Mouse (Mus musculus) frontal cortex, postnatal 10 days (tissue): ENCODE measurements around the gene Lrrc63.

Source experiments
- DNase-seq, 2 experiments: peaks; one replicate each; pipeline ENCODE4 v3.0.0; 2022; ENCODE audit warnings: low spot score in 2 of 2, mixed read lengths in 1 of 2

Lrrc63 gene

DNA sequence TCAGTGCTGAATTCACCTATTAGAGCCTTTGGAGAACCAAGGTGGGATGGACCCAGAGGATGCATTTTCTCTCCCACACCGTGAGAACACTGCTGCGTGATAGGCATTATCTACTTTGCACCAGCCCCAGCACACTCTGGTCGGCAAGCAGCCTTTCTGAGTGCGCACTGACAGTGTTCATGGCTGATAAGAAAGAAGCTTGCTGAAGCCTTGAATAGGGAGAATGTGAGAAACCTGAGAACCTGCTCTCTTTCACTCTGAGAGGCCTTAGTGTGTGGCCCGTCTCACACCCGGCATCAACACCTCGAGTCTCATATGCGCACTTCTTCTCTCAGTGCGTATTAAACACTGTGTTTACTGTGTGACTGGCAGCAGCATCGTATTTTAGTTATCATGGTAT is 7.8 kb upstream of the Lrrc63 start:
- DNase-seq: no peak

DNA sequence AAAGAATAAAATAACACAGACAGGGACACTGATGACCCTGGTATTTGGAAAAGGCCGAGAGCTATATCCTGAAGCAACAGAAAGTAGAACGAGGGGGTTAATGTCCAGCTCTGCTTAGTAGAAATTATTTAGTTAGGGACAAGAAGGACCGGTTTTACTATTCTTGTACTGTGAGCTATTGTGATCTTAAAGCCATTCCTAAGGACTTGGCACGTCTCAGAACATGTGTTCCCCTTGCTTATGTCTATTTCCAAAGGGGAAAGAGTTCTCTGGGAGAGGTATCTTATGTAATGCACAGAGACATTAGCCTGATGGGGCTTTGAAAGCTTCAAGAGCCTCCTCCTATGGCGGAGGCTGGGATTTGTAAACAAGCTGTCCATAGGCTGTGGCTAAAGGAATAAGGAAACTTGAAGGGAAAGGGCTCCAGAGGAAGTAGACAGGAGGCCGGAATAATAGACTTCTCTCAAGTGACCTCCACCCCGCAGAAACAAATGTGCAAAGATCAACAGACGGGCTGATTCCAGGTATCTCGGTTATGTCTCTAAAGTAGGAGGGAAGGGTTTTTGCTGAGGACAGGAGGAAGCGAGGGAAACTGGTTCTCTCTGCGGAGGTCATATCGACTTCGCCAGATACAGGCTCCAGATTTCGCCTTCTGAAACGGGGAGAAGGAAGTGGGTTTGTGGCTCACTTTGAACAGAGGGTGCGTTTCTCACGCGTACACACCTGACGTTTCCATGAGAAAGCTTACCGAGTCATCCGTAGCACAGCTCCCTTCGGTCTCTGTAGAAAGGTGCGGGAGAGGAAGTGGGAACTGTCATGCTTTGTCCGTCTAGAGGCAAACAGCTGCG is 5.7 kb upstream of the Lrrc63 start:
- DNase-seq: no peak

DNA sequence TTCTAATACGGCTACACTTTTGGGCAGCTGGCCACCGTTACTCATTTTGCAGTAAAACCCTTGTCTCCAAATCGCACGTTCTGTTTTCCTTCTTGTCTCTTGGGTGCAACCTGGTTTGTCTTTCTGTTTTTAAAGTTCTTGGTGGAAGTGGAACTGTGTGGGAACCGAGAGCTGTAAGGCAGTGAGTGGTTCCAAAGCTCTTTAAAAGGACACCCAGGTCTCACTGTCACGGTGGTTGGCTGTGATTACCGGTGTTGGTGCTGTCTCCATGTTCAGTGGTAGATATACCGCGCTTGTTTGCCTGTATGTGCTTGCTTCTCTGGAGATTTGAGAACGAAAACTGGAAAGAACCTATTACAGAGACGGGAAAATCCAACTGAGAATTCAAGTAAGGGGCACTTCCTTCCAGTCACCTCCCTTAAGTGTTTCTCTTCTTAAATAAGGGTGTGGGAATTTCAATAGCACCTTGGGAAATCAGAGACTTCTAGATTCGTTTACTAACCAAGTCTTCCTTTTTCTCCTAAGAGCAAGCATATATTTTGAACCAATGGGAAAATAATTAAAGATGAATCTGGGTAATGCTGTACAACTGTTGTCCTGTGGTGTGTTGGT is 749 bp upstream of the Lrrc63 start:
- no peak for DNase-seq

DNA sequence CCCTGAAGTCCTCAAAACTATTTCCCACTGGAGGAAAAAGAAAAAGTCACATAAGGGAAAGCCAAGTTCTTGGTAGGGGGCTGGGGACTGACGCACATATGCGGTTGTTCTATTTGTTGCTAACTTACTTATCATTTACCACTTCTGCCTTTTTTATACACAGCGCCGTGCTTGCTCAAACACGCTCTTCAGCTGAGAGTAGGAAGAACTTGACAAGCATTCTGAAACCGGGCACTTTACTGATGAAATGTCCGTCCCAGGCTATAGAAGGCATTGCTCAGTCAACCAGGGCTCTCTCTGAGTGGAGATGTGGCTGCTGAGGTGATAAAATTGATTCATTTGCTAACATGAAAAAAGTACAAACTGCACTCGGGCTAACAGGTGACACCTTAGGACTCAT is 9.0 kb downstream of the Lrrc63 start:
- no peak for DNase-seq

DNA sequence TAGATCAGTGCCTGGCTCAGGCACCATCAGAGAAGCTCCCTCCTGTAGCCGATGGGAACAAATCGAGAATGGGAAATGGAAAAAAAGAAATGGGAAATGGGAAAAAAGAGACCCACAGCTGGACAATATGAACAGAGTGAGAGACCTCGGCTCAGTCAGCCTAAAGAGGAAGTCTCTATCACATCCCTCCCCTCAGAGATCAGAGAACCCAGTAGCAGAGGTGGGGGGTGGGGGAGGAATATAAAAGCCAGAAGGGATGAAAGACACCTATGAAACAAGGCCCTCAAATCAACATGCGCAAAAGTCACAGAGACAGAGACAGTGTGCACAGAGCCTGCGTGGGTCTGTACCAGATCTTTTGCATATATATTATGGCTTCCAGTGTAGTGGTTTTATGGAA is 27.7 kb downstream of the Lrrc63 start:
- no peak for DNase-seq

DNA sequence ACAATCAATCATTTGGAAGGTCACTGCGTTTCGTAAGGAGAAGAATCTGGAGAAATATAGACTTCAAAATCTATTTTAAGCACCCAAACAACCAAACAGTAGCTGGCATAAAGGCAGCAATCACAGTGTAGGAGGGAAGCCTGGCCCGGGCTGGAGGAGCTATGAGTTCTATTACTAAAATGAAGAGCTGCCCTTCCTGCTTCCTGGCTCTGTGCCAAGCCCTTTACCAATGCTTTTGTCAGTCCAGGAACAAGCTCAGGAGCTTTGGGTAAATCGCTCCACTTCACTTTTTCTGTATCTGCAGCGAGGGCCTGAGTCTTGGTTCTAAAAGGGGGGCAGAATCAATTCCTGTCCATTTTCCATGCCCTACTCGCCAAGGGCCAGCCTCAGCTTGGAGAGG is 52.7 kb downstream of the Lrrc63 start:
- no peak for DNase-seq

DNA sequence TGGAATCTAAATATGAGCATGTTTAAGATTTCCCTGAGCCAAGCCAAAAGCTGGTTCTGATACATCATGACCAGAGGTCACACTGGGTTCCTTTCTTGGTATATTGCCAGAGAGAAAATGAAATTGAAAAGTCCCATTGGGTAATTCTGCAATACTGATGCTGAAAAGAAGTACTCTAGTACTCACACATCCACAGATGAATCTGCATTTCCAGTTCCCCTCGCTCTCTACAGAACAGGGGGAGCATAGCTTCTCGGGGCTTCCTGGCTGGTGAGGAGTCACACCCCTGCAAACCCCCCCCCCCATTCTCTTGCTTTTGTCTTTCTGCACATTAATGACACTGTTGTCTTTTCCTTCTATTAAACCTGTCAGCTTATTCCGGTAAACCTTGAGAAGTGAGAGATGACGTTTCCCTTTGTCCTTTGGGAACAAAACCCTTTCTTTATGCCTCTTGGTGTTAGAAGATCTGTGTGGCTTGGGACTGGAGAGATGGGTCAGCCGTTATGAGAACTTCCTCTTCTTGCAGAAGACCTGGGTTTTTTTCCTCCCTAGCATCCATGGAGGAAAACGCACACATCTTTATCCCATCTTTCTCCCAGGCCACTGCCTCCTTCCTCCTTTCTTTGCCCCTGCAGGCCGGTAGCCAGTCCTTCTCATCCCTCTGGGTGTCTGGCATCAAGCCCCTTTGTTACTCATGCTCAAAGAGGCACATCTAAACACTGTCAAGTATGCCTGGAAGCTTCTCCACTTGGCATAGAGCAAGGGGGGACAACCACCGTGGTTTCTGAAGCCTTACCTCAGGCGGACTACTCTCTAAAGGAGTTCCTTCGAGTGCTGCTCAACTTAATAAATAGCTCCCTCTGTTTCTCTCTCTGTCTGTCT is 55.1 kb downstream of the Lrrc63 start:
- no peak for DNase-seq

DNA sequence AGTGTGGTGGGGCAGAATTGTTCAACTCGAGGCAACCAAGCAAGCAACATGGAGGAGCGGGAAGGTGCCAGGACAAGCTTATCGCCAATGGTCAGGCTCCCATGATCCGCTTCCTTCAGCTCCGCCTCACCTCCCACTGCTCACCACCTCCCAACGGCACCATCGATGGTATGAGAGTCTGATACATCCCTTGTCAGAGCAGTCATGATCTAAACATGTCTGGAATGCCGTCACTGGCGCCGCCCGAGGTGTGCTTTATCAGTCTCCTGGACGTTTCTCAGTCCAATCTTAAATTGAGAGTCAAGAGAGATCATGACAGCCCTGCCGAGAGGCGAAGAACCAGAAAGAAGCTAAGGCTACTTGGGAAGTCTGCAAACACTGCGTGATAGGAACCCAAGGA is 59.6 kb downstream of the Lrrc63 start:
- DNase-seq: no peak

DNA sequence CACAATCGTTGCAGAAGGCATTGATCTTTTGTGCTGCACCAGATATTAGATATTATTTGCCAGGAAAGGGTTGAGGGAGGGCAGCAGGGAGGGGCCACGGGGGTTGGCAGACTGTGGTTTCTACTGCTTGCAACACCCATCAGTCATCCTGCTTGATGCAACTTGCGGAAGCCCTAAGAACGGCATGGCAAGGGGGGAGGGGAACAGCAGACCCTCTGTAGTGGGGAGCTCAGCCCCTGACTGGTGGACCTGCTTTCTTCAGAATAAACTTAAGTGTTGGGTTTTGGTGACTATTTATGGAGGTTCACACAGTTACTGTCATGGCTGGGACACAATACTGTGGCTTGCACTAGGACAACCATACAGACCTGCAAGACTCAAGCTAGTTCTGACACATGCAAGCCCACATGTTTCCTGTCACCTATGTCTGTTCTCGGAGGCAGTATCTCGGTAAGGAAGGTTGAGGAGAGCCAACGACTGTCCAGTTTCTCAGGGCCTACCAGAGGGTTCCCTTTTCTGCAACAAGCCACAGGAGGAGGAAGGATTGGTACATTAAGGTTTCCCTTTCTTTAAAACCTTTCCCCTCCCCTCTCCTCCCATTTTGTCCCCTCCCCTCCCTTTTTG is 61.2 kb downstream of the Lrrc63 start:
- DNase-seq: no peak

DNA sequence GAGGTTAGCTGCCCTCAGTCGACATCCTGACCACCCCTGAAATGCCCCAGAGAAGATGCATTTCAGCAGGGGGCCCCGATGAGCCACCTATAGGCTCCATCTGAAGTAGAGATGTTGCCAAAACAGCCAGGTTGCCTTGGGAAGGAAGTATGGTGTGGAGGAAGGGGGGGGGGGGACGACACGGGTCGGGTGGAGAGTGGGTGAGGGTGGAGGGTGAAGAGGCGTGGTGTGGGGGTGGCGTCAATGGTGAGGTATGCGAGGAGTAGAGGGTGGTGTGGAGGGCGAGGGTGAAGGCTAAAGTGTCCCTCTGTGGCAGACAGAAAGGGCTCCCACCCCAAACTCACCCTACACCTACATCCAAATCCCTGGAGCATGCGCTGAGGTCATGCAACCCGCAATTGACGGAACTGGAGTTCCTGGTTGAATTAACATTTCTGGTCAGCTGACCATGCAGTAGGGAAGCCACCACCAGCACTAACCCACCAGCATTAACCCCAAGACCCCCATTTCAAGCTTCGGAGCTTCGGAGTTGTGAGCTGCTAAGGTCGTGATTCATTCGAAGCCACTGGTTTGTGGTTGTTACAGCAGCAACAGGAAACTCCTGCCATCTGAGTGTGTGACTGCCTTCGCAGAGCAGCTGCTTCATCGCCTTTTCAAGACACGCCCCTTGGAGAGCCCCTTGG is 62.1 kb downstream of the Lrrc63 start:
- no peak for DNase-seq

DNA sequence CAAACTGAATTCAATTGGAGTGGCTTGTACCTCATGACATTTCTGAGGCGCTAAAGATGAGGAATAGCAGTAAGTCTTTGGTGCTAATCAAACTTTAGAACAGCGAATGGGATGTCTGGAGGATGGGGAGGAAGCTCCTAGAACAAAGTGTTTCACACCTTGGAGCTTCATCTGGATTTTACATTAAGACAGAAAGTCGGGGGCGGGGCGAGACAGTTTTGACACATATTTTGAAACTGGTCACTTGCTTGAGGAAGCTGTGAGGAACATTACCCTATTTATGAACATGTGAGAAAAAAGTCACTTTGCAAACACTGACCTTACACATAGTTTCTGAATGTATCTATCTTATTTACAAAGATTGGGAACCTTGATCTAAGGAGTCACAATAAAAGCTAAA is 65.5 kb downstream of the Lrrc63 start:
- DNase-seq: no peak

DNA sequence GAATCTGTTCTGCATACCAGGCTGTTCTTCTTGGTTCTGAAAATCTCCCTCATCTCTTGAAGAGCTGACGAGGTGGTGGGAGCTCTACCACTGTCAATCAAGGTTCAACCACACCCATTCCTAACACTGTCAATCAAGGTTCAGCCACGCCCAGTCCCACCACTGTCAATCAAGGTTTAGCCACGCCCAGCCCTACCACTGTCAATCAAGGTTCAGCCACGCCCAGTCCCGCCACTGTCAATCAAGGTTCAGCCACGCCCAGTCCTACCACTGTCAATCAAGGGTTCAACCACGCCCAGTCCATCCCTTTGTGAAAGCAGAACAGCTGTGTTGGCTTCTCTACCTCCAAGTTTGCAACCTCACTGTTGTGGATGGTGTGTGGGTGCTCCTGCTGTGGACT is 66.2 kb downstream of the Lrrc63 start:
- no peak for DNase-seq

DNA sequence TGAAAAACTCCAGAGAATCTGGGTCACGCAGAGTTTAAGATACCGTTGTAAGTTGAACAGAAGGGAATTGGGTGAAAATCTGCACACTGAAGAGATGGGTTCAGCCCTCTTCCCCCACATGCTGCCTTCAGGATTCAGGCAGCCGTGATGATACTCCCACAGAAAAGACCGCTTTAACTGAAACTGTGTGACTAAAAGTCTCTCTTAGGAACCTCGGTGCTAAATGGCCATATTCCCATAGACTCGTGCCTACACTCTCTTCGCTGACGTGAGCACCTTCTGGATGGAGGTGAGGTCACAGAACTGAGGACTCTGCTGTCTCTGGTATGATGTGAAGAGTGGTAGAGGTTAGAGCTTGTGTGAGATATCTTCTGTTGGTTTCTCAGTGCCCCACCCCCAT is 66.7 kb downstream of the Lrrc63 start:
- DNase-seq: no peak

DNA sequence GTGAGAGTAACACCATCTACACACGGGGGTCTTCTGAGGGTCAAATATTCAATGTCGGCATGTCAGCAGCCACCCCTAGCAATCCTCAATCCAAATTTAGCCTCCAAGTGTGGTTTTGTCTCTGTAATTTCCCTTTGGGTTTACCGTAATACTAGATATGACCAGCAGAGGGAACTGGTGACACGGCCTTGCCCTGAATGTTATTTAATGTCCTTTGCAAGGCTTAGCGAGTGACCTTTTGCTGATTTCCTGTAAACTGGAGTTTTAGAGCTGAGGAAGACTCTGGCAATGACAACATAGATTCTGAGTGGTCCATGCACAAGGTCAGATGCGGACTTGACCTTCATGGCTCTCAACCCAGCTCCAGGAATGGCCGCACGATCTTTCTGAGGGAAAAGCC is 70.1 kb downstream of the Lrrc63 start:
- DNase-seq: no peak

DNA sequence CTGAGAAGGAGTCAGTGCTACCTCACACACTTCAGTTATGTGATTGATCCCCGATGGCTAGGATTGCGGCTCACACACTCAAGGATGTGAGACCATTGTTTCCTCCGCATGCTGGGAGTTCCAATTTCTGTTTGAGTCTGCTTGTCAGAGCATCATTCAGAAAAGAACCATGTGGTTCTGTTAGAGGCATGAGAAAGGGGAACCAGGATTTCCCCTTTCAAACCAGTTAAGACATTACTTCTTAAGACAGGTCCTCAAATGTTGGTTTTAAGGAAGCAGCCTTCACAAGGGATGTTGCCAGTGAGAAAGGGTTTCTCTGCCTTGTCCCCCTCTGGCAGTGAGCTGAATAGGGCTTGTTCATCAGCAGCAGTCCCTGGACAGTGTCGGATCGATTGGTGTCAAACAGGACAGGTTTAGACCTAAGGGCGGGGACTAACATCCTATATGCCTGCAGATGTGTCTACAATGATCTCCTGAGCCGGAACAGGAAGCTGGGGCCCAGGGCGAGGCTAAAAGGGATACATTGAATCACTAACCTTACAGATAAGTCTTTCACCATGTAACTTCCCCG is 73.7 kb downstream of the Lrrc63 start:
- no peak for DNase-seq

DNA sequence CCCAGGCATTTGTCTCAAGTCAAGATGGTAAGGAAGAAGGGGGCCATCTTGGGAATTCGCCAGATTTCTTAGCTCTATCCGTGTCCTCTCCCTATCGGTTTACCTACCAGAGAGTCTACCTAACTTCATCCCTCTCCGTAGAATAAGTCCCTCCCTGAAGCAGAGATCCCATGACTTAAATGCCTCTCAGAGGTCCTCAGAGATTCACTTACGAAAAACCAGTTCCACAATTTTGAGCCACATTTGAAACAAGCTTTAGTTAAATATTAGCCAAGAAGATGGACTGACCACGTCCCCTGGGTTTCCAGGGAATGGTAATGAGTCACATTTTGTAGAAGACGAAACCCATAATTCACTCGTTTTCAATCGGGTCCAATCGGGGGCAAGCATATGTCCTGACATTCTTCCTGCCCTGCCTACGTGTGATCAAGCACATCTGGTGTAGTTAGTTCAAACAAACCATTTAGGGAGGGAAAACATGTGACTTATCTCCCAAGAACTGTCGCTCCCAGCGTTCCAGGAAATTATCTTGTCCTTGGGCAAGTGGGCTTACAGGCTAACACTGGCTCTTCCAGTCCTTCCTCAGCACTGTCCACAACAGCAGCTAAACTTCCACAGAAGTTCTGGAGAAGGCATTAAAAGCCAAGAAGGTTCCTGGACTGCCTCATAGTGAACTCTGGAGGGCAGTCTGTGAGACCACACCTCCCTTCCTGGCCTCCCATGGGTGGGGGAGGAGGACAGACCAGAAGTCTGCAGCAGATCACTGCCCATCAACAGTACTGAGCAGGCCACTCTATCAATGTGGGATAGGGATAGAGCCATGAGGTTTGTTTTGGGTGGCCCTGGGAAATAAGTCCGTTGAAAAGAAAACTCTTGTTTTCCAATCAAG is 76.0 kb downstream of the Lrrc63 start:
- no peak for DNase-seq

DNA sequence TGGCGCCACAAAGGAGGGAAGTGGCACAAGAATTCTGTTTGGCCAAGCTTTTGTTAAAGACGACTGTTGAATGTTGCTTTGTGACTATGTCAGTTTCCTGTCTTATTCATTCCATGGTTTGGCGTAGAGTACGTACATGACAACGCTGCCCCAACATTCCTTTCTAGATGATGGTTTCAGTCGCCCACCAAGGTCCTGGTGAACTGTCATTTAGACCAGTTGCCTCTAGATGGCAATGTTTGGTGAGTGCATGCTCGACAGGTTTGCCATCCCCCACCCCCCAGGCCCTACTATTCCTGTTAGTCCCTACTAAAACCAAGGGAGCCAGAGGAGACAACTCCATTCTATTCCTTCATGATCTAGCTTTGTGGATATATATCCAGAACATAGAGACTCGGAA is 78.2 kb downstream of the Lrrc63 start:
- no peak for DNase-seq

DNA sequence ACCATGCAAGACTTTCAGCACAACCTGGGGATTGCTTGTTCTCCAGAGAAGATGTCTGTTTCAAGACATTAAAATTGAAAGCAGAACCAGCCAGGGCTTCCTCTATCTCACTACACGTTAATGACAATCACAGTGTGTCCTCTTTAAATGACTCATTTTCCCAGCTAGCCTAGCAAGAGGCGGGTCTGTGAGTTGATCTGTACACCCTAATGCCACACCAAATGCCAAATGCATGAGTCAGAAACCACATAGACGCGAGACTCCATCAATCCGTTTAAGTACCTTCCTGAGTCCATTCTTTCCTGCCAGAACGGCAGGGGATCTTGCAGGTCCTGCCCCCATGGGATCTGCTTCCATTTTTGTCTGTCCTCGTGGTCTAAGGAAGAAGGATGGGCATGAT is 85.5 kb downstream of the Lrrc63 start:
- DNase-seq: no peak

DNA sequence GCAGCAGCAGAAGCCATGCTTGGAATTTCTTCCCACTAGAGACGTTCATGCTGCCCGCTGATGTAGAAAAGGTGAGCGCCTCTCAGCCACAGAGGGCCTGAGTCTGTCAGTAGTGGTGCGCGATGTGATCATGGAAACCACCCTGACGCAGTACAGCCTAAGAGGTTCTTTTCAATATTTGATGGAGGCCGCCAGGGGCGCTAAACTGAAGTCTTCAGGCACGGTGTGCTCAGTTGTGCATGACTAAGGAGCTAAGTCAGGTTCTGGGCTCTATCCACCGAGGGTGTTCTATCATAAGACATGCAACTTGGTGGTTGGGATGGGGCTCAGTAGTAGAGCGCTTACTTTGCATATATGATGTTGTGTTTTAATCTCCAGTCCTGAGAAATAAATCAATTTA is 95.2 kb downstream of the Lrrc63 start:
- no peak for DNase-seq
